Mouse (Mus musculus) erythroid progenitor cell, adult 5-6 weeks (primary cell): ENCODE measurements around the gene Tpm3-rs7. TPM values are rescaled to one million over a fixed set of nuclear protein-coding genes. Genes with fewer than 3 reads are reported as not detected.
"Not testable (repeated sequence)": the region's sequence is repeated elsewhere in the genome, so short reads cannot be mapped to it uniquely, and the experiment has no call there.

ENCODE experiments used
- ATAC-seq: replicated peaks from 2 replicates; pipeline ENCODE4 v1.8.0; 2016; ENCODE audit warnings: moderate number of reproducible peaks, mild to moderate bottlenecking, moderate TSS enrichment, inconsistent platforms; ENCODE audit not compliant: poor library complexity, low FRiP score, severe bottlenecking
- total RNA-seq, 2 experiments: library from RNA; stranded (forward) in 1 of 2; stranded (reverse) in 1 of 2; fragments of 150-400 nt in 1 of 2; fragments of 186-747, 209-891 nt in 1 of 2; gene quantifications; 2 replicates each; pipeline versions ENCODE4 v1.2.3 to v1.2.4; 2015 to 2017; ENCODE audit warnings: low replicate concordance in 2 of 2

Gene Tpm3-rs7
- 4.0 and 4.6 TPM in 2 replicates for total RNA-seq (2015; ENCODE audit: low replicate concordance)
- total RNA-seq (2017; ENCODE audit: low replicate concordance) = 7.9 and 9.6 TPM in 2 replicates

- ATAC-seq = not testable (repeated sequence)
Observed at GRCm38 (mm10) chr14:113314499-113314898, at the start of gene Tpm3-rs7. Gene Tpm3-rs7, plus strand, starts transcription at chr14:113314608.

DNA sequence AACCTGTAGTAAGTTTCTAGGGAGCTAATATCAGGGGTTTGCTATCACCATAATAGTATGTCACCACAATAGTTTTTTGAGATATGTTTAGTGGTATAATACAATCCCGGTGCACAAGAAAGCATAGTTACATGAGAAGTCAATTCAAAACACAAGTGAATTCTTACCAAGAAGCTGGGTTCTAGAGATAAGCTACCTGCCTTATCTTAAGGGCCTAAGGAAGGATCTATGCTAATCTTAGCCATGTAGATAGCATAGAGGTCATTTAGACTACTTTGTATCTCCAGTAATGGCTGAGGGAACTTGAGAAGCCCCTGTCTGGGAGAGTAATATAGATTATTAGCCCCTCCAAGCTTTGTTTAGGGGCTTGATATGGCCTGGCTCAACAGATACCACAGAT, 2.6 kb downstream of the Tpm3-rs7 start:
- no peak for ATAC-seq

DNA sequence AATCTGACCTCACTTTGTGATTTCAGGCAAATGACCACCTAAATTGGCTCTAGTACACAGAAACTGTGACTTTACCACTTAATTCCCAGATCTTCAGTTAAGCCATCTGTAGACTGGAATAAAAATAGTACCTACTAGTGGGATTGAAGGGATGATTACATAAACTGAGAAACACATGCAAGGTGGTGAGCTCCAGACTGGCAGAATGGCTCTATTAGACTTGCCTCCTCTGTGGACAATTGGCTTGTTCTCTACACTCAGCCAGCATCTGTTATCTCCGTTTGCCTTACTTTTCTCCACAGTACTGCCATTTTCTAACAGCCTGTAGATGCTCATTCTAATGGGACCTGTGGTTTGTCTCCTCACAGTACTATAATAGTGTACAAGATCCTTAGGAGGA, 49.0 kb downstream of the Tpm3-rs7 start:
- ATAC-seq = no peak
